Mouse (Mus musculus) urinary bladder, postnatal 36 days (tissue): ENCODE measurements around the gene Cish.

Experiments used
- DNase-seq, 2 experiments: peaks; one replicate each; pipeline ENCODE4 v3.0.0; 2022; ENCODE audit warnings: low spot score in 2 of 2, mixed read lengths in 1 of 2

Gene Cish

GRCm38 (mm10) chr9:107347586-107348183 is 51.9 kb downstream of the Cish start:
- no peak for DNase-seq

GRCm38 (mm10) chr9:107349321-107349720 is 53.5 kb downstream of the Cish start:
- DNase-seq, result no peak
